Mouse (Mus musculus) layer of hippocampus, adult 9-11 months (tissue): ENCODE measurements at regions not wholly inside any gene's neighbourhood (a gene's known extent, or its start where the extent isn't known, plus 50 kb on each side); places are given as distances from the start of the nearest gene placed in this dataset.

Experiments
- DNase-seq: peaks from one replicate; pipeline ENCODE4 v3.0.0; 2022

DNA sequence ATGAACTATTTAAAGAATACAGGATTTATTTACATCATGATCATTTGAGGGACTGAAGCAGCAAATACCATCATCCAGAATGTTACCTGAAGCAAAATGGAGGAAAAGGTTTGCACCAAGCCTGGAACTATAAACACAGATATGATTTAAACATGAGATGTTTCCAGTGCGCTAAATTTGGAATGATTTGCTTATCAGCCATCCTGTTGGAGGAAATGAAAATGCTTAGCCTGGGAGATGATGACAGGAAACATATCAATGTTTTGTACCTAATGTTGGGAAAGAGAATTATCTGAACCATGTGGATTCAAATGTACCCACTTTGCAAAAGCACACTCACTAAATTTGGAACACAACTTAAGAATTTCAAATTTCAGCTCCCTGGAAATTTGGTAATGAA lies 149.3 kb downstream of the Adgra3 start:
- DNase-seq = no peak

DNA sequence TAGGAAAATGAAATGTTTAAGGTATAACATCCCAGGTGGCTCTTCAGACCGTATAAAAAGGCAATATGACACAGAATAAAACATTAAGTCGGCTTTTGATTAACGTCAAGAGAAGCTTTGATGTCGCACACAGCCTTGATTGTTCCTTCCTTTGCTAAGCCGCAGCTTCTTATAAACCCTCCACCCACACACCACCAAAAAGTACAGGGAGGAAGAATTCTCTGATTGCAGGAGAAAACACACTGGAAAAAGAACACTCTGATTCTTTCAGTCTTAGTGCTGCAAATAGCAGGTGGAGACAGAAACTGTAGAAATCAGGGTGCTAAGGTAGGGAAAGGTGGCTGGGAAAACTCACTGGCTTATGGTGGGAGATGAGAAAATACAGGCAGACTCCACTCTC lies 162.7 kb downstream of the Adgra3 start:
- no peak for DNase-seq

DNA sequence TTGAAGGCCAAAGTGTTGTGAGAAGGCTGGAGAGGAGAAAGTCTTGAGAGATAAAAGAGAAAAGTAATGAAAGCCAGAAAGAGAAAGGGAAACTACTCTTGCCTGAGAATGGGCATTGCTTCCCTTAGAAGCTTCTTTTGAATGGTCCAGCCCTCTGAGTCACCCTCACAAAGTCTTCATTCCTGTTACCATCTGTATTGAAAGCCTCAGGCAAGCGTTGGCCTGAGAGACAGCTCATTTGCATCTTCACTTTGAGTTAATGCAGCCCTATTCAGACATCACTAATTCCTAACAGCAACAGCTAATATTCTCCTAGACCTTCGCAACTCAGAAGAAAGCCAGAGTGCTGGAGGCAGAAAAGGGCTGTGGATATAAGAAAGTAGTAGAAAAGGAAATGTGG lies 178.4 kb downstream of the Adgra3 start:
- DNase-seq = no peak

DNA sequence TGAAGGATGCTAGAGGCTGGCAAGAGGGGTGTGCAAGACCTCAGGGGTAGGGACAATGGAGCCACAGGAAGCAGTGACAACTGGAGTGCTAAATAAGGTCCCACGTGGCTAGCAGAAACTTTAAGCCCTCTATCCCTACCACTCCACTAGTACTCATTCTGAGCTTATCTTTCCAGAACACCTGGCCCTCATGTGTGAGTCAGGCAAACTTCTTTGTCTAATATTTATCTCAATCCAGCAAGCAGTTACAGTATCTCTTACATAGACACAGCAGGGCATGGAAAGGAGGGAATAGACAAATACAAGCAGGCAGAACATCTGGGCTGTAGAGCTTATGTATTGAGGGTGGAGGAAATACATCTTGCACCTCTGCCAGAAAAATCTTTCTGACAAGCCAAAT lies 182.6 kb downstream of the Adgra3 start:
- DNase-seq = no peak

DNA sequence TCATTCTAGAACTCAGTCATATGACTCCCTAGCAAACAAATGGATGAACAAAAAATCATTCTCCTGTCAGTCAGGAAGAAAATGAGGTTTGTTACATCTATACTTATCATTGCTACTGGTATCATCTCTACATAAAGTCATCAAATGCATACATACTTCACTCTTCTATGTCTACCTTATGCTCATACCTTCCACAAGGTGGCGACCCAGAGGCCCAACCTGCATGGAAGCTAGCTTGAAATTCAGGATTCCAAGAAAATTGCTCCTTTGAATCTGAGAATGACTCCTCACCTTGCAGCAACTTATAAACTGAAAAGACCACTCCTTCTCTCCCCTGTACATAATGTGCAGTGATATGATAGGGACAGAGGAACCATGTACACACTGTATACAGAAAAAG lies 201.6 kb downstream of the Adgra3 start:
- no peak for DNase-seq

DNA sequence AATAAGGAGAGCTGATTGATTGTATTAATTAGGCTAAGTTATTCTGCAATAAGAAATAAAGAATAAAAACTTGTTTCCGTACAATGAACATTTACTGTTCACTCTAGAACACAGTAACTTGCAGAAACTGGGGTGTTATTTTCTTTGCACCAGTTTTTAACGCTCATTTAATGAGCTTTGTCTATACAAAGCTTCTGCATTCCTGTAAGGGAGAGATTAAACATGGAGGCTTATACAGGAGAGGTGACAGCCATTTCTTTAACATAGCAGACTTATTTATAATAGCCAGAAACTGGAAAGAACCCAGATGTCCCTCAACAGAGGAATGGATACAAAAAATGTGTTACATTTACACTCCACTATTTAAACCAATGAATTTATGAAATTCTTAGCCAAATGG lies 202.8 kb downstream of the Adgra3 start:
- no peak for DNase-seq

DNA sequence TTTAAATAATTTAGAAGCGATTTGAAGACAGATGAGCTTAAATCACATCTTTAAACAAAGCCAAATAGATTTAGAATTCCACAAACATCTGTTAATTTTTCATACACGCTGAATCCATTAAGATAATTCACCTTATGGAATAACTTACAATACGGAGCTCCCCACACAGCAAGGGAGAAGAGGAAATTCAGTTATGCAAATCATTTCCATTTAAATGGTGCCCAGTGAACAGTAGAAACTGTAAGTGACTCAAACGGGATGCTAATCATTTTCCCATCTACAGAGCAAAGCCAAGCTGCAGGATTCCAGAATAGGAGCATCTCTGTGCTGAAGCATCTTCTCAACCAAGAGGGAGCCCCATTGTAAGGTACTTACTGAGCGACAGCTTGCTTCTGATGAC lies 210.1 kb downstream of the Adgra3 start:
- no peak for DNase-seq

GRCm38 (mm10) chr5:49848174-49848573 lies 210.6 kb downstream of the Adgra3 start:
- DNase-seq = no peak

- DNase-seq = no peak
Measured at GRCm38 (mm10) chr5:49818832-49819231, 240.0 kb downstream of the Adgra3 start.

DNA sequence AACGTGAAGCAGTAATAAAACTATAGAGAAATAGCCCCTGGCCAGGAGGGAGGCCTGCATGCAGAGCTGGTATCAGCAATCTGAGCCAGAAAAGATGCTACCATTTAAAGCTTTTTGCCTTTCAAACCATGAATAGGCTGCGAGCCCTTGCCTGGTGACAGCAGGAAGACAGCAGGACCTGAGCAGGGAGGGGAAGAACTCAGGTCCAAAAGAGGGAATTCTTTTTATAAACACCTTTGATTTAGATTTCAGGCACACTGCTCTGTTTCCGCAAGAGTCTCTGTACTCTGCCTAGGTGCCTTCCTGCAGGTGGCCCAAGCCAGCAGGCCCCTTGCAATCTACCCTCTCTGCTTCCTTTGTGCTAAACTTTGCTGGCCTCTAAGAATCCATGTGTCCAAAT lies 242.1 kb downstream of the Adgra3 start:
- no peak for DNase-seq

DNA sequence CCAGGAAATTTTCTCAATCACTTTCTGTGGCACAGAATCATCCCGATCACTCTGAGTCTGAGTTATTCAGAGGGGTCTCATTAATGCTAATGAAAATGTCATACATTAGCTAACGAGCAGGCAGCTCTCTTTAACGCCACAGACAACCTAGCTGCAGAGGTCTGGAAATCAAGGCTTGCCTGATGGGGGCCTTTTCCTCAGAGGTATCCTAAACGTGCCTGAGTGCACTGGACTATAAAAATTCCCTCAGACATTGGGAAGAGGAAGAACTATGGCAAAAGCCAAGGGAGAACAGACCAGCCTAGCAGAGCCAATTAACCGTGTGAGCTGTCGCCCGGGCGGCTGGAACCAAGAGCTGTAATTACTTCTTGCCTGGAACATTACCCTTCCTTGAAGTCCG lies 245.5 kb downstream of the Adgra3 start:
- no peak for DNase-seq

DNA sequence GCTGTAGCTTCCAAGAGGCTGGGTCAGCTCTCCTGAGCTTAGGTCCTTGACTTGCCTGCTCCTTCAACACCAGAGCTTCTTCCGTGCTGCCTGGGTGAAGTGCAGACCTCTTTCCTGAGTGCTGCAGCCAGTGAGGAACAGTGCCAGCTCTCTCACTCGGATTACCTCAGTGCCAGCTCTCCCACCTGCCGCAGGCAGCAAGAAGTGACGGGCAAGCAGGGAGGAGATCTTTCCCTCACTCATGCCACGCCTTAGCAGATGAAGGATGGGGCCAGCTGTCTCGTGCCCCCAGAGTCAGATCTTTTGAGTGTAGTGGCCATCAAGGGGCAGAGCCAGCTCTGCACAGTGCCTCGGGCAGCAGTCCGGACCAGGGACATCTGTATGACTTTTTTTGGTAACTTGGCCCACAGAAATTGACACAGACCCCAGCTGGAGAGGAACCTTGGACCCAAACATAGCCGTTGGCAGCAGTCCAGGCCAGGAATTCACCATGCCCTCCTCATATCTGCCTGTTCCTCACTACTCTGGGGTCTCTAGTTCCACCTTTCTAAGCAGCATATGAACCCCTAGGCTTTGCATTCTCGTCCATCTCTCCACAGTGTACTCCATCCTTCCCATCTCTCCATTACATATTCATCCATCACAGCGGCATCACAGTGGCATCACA lies 263.9 kb upstream of the Kcnip4 start:
- no peak for DNase-seq

GRCm38 (mm10) chr5:49783728-49784127 lies 259.0 kb upstream of the Kcnip4 start:
- DNase-seq = peak; percentile 75

DNA sequence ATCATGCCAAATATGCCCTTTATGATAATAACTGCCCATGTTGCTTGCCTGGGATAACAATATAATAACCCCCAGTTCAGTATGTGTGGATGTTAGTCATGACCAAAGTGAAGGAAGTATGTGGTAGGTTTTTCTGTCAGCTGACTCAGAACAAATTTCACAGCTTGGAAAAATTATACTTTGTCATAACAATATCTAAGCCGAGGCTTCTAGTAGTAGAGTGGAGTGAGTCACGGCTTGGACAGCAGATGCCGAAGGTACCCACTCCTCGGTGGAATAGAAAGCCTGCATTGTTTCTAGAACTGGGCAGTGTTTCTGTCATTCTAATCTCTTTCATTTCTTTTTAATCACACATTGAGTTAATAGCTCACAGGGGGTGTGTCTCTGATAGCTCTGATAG lies 236.3 kb upstream of the Kcnip4 start:
- peak; percentile 4 for DNase-seq

DNA sequence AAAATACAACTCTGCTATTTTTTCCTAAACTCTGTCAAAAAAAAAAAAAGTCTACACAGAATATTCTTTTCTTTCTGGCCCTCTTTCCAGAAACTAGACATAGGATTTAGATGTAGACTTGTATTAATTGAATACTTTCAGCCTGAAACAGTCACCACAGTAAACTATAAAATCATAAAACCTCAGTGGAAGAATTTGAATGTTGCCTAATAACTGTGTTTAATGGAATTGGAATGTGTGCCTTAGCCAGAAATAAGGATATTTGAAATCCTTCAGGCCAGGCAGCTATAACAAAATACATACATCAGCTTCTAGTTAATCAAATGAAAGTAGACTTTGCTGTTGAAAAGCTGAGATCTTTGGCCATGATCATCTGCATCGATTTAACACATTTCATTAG lies 230.8 kb upstream of the Kcnip4 start:
- no peak for DNase-seq

DNA sequence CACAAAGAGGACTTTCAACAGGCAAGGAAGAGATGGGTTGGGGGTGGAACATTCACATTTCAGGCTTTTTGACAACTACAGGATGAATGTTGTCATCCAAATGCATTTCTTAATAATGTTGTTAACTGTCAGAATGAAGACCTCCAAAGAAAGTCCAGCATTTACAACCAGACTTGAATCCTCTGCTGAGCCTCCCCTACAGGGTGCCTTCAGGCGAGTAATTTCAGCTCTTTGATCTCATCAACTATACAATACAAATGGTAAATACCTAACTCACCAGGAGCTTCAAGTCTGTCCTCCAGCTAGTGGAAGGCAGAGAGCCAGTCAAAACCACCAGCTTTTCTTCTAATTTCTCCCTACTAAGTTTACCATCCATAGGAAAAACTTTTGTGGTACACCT lies 187.9 kb upstream of the Kcnip4 start:
- DNase-seq = no peak

DNA sequence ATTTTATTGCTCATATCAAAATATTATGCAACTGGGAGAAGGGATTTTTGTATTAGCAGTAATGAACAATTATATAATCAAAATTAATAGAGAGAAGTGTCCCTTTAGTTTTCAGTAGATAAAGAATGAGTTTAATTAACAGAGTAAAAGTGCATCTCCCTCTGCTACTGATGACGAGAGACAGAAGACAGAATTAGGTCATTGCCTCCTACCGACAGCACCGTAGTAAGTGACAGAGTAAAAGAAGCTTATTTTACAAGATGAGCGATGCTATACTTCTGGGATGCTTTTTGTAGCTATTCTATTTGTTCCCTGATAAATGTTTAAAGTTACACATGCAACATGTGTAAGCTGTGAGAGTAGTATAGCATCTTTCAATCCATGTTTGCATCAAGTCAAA lies 157.4 kb upstream of the Kcnip4 start:
- DNase-seq = no peak

GRCm38 (mm10) chr5:49681514-49681913 lies 156.8 kb upstream of the Kcnip4 start:
- DNase-seq = no peak

DNA sequence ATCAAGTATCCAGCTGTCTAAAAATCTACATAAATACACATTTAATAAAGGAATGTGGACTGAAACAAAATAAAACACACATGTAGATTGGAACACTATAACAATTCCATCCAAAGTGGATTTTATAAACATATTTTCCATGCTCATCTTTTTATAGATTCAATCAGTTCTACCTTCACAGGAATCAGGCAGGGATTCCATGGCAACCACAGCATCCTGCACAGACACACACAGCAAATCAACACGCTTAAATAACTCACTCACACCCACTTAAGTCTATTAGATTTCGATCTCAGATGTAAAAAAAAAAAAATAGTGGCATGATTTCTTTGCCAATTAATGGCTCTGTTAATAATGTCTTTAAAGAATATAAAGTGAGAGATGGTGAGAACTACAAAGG lies 151.2 kb upstream of the Kcnip4 start:
- peak; percentile 63 for DNase-seq

GRCm38 (mm10) chr5:49665196-49665595 lies 140.5 kb upstream of the Kcnip4 start:
- DNase-seq = no peak

DNA sequence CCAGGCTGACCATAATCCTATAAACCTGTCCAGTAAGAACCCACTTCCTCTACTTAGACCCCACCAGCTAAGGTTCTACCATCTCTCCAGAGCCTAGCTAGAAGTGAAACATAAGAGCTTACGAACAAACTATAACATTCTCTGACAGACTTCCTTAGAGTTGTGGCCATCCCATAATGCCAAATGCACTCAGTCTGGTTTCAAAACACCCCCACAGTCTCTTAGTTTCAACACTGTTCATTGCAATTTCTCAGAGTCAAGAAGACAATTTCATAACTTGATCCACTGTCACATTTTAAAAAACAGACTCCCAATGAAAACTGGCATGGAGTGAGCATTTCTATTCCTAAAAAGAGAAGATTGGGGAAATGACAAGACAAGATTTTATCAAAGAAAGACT lies 139.2 kb upstream of the Kcnip4 start:
- DNase-seq = no peak

DNA sequence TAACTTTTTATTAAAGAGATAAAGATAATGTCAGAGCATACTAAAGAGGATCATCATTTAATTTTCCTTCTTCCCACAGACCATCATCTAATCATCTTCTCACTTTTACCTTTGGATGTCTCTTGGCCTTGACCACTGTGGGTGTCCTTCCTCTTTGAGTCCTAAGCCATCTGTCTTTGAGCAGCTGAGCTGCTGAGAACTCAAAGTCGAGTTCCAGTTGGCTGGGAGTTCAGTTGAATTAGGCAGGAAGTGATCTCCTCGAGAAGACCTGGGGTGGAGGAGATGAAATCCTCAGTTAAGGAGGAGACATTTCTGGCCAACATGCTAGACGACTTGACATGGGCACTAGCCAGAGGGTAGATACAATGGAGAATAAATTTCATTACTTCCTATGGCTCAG lies 137.4 kb upstream of the Kcnip4 start:
- no peak for DNase-seq

GRCm38 (mm10) chr5:49660598-49660997 lies 135.9 kb upstream of the Kcnip4 start:
- DNase-seq = no peak

DNA sequence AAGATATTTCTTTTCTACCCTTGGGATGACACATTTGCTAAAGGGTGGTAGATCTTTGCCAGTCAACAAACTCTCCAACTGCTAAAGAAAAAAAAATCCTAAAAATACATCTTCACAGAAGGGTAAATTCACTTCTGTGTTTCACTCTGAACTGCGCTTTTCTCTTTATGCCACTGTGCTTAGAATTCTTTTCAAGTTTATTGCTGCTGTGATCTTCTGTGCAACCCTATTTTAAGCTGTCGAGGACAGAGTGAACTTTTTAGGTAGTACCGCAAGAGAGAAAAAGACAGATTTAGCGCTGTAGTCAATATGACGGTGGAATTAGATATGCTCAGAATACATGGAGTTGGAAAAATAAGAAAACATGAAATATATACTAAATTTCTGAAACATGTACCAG lies 126.2 kb upstream of the Kcnip4 start:
- DNase-seq = no peak

DNA sequence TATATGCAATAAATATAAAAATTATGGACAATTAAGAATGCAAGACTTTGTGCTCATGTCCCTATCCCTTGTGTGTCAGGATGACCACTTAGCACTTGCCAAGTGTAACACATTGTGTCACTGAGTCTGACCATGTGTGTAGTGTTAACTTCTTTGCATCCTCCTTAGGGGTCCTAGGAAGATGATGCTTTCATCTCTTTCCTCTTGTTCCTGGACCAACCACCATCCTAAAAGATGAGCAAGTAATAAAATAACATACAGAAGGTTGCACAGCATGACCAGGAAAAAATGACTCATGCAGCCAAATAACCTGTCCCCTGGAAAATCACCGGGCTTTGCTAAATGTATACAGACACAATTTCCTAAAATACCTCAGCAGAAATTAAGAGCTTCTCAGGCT lies 121.1 kb upstream of the Kcnip4 start:
- DNase-seq = no peak

DNA sequence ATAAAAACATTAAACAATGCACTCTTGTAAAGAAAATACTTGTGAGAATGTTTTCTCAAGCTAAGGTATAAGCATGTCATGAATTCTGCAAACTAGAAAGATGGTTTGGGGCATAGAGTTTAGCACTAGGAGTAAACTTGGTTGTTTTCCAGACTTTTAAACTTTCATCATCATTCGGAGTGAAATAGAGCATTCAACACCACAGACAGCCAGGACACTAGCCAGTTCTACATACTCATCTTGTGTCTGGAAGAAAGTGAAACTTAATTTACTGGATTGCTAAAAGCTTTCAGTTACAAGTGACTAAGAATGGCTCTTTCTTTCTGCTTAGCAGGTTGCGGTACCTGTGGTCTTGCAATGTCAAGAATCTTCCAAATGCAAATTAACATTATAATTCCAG lies 119.9 kb upstream of the Kcnip4 start:
- DNase-seq = no peak
